In the genomic region with DNA sequence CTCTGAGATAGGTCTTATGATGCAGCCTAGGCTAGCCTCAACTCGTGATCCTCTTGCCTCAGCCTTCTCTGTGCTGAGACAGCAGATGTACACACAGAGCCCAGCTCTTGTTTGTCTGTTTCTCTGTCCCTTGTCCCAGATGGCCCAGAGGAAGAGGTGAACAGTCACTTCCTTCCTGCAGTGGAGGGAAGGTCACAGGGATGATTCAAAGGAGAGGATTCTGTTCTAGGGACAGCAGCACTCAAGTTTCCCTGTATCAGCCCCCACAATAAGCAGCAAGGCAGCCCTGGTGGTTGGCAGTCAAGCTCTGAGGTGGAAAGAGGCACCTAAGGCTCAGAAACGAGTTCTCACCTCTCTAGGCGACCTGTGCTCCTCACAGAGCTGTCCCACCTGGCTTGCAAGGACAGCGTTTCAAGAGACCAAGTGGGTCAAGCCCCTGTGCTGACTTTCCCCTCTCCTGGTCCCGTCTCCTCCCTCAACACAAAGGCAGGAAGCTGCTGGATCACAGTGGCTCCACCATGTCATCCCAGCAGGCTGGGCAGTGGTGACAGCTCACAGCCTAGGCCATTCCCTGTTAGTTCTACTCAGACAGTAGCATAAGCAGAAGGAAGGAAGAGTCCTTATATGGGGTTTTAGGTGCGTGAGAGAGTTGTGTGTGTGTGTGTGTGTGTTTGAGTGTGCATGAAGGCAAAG, we compare ENCODE assay signal across 8 mouse cellular contexts. TPM values are rescaled to one million over a fixed set of nuclear protein-coding genes. Genes with fewer than 3 reads are reported as not detected.
DNase-seq lines count a peak whose midpoint lies in the region; ATAC-seq and TF ChIP-seq lines count a peak whose summit lies in the region.

No protein-coding gene starts in this region.

- peaks cover 23% of the 10 kb centered on the region for H3K36me3 ChIP-seq in neural tube, embryonic 13.5 days
- peaks cover 11% of the 10 kb centered on the region for H3K36me3 ChIP-seq in heart, embryonic 16.5 days (ENCODE audit: control insufficient read depth, insufficient read depth)
- H3K36me3 ChIP-seq in limb, embryonic 13.5 days: peaks cover 21% of the 10 kb centered on the region
- H3K36me3 ChIP-seq in stomach, postnatal 0 days (ENCODE audit: control insufficient read depth, insufficient read depth, low read length): peaks cover 9% of the 10 kb centered on the region

- TF ChIP-seq EP300 in stomach, postnatal 0 days (optimal IDR thresholded peaks at IDR 0.05): no peak

- no peak for DNase-seq in neural tube, embryonic 10.5 days (ENCODE audit: extremely low spot score, low spot score)
- DNase-seq in stomach, postnatal 0 days (ENCODE audit: low spot score): no peak
- DNase-seq in right cerebral cortex, postnatal 25 days: no peak
- DNase-seq in c-Kit-positive CD71-positive TER-119-positive erythroid progenitor cells, embryonic 14.5 days (ENCODE audit: low spot score): no peak
- no peak for DNase-seq in frontal cortex, postnatal 10 days (ENCODE audit: low spot score in 2 of 2)

- H3K4me1 ChIP-seq in neural tube, embryonic 13.5 days (replicated peaks): peaks cover 45% of the 10 kb centered on the region
- H3K4me1 ChIP-seq in heart, embryonic 16.5 days (ENCODE audit: control insufficient read depth, insufficient read depth, low read length): peaks cover 33% of the 10 kb centered on the region
- peaks cover 24% of the 10 kb centered on the region for H3K4me1 ChIP-seq in limb, embryonic 13.5 days
- H3K4me1 ChIP-seq in stomach, postnatal 0 days (replicated peaks; ENCODE audit: control insufficient read depth, insufficient read depth): peaks cover 10% of the 10 kb centered on the region

- no peak overlapping the region for H3K9ac ChIP-seq in neural tube, embryonic 13.5 days
- H3K9ac ChIP-seq in heart, embryonic 16.5 days (ENCODE audit: low read length): 0 out of 2 replicates have a peak overlapping the region, but pooled peaks have one; percentile 6
- H3K9ac ChIP-seq in limb, embryonic 13.5 days: no peak overlapping the region
- H3K9ac ChIP-seq in stomach, postnatal 0 days (ENCODE audit: low read length): peak overlapping the region; percentile 18; the same call in 1 of the 2 replicates

- WGBS in neural tube, embryonic 13.5 days: 75% methylated on average over 6 of the region's 6 CpGs
- 58% methylated on average over 6 of the region's 6 CpGs for WGBS in heart, embryonic 16.5 days
- WGBS in limb, embryonic 13.5 days: 73% methylated on average over 6 of the region's 6 CpGs
- WGBS in stomach, postnatal 0 days: 64% methylated on average over 6 of the region's 6 CpGs

- H3K4me3 ChIP-seq in neural tube, embryonic 13.5 days: no peak overlapping the region
- no peak overlapping the region for H3K4me3 ChIP-seq in heart, embryonic 16.5 days (ENCODE audit: low read length)
- H3K4me3 ChIP-seq in limb, embryonic 13.5 days: no peak overlapping the region
- no peak overlapping the region for H3K4me3 ChIP-seq in stomach, postnatal 0 days (ENCODE audit: low read depth, low read length)

- peak overlapping the region; percentile 9 for H3K27ac ChIP-seq in neural tube, embryonic 13.5 days (replicated peaks)
- H3K27ac ChIP-seq in heart, embryonic 16.5 days (ENCODE audit: low read length): peak overlapping the region; percentile 64
- peak overlapping the region; percentile 63; the same call in 1 of the 2 replicates for H3K27ac ChIP-seq in limb, embryonic 13.5 days
- H3K27ac ChIP-seq in stomach, postnatal 0 days (replicated peaks): peak overlapping the region; percentile 61

- H3K27me3 ChIP-seq in neural tube, embryonic 13.5 days: no peaks in the 10 kb centered on the region
- H3K27me3 ChIP-seq in heart, embryonic 16.5 days (ENCODE audit: control insufficient read depth, insufficient read depth, low read length): no peaks in the 10 kb centered on the region
- no peaks in the 10 kb centered on the region for H3K27me3 ChIP-seq in limb, embryonic 13.5 days
- H3K27me3 ChIP-seq in stomach, postnatal 0 days (ENCODE audit: control insufficient read depth, insufficient read depth, low read length): no peaks in the 10 kb centered on the region

- TF ChIP-seq CTCF in stomach, postnatal 0 days (IDR thresholded peaks at IDR 0.05; ENCODE audit: low read depth): no peak

- no peaks in the 10 kb centered on the region for H3K9me3 ChIP-seq in neural tube, embryonic 13.5 days
- H3K9me3 ChIP-seq in heart, embryonic 16.5 days (replicated peaks; ENCODE audit: control insufficient read depth, low read length): no peaks in the 10 kb centered on the region
- no peaks in the 10 kb centered on the region for H3K9me3 ChIP-seq in limb, embryonic 13.5 days
- no peaks in the 10 kb centered on the region for H3K9me3 ChIP-seq in stomach, postnatal 0 days (ENCODE audit: control insufficient read depth, low read length)

- H3K4me2 ChIP-seq in neural tube, embryonic 13.5 days: no peak overlapping the region
- no peak overlapping the region for H3K4me2 ChIP-seq in heart, embryonic 16.5 days (ENCODE audit: low read depth, low read length)
- no peak overlapping the region for H3K4me2 ChIP-seq in limb, embryonic 13.5 days (replicated peaks)
- no peak overlapping the region for H3K4me2 ChIP-seq in stomach, postnatal 0 days (replicated peaks; ENCODE audit: low read depth)

- ATAC-seq in neural tube, embryonic 13.5 days (ENCODE audit: low read depth): no peak
- ATAC-seq in heart, embryonic 16.5 days (replicated peaks; ENCODE audit: extremely low read depth, insufficient read depth, low FRiP score): 0 out of 2 replicates have a peak, but pooled peaks have one; percentile 37
- ATAC-seq in limb, embryonic 13.5 days (ENCODE audit: low FRiP score, low read depth): no peak
- no peak for ATAC-seq in stomach, postnatal 0 days (ENCODE audit: low FRiP score, low TSS enrichment)

RNA-seq across cellular contexts. Expression of gene Amz1, which starts 41.1 kb away (rescaled TPM):
- polyA plus RNA-seq in neural tube, embryonic 13.5 days (2015; fragmentation: Nextera tagmentation; extraction: Ambion mirVana): 1.6 and 2.1 TPM in 2 replicates
- polyA plus RNA-seq in heart, embryonic 16.5 days (2015; fragmentation: Nextera tagmentation; extraction: Ambion mirVana): 0.90 and 1.1 TPM in 2 replicates
- polyA plus RNA-seq in limb, embryonic 13.5 days (2015; fragmentation: Nextera tagmentation; extraction: Ambion mirVana): 0.95 and 1.7 TPM in 2 replicates
- 0.65 and 0.67 TPM in 2 replicates for polyA plus RNA-seq in stomach, postnatal 0 days (2015; fragmentation: Nextera tagmentation; extraction: Ambion mirVana)

Comparison
In these comparisons a context has a peak if more than half of its experiments do, and no peak if none do; other contexts are left out.
1. H3K27ac ChIP-seq: peak in every context shown above with its lines; median percentile 64 in heart, embryonic 16.5 days; 63 in limb, embryonic 13.5 days; 61 in stomach, postnatal 0 days; 9 in neural tube, embryonic 13.5 days.
2. H3K9ac ChIP-seq: peak in heart, embryonic 16.5 days (single experiment) and stomach, postnatal 0 days (single experiment); none in neural tube, embryonic 13.5 days (single experiment) and limb, embryonic 13.5 days (single experiment).